Mouse (Mus musculus) gastrocnemius, postnatal 4 days (tissue): ENCODE results near the gene 4931414P19Rik. TPM values are rescaled to one million over a fixed set of nuclear protein-coding genes. Genes with fewer than 3 reads are reported as not detected.
"Not testable (repeated sequence)": the region's sequence is repeated elsewhere in the genome, so short reads cannot be mapped to it uniquely, and the experiment has no call there.

ENCODE experiments used
- DNase-seq, 2 experiments: peaks; one replicate each; pipeline ENCODE4 v3.0.0; 2021 to 2022; ENCODE audit warnings: low spot score in 2 of 2, mixed read lengths in 2 of 2
- total RNA-seq, 2 experiments: library from RNA; stranded (reverse); gene quantifications; 2 replicates each; pipeline ENCODE4 v1.2.3; 2021

Gene 4931414P19Rik
- total RNA-seq, 2 experiments from 2014 or later = 4.3 to 6.8 TPM

- no peak for DNase-seq
Observed at GRCm38 (mm10) chr14:54629797-54630196, 24.0 kb upstream of the 4931414P19Rik start.

- DNase-seq = no peak
Observed at GRCm38 (mm10) chr14:54628103-54628502, 22.3 kb upstream of the 4931414P19Rik start.

- DNase-seq = no peak
Observed at GRCm38 (mm10) chr14:54624976-54625375, 19.2 kb upstream of the 4931414P19Rik start.

GRCm38 (mm10) chr14:54623334-54623733 is 17.5 kb upstream of the 4931414P19Rik start:
- DNase-seq = no peak

- no peak for DNase-seq
Observed at GRCm38 (mm10) chr14:54621133-54621532, 15.3 kb upstream of the 4931414P19Rik start, which contains the start of gene Psmb11. Psmb11 (plus strand) TSS chr14:54621433.

GRCm38 (mm10) chr14:54617897-54618365 is 12.1 kb upstream of the 4931414P19Rik start, which contains the start of gene Psmb5:
Psmb5 (minus strand) TSS chr14:54618022.
- DNase-seq = peak; percentile 70 to 87

GRCm38 (mm10) chr14:54617152-54617896 is 11.5 kb upstream of the 4931414P19Rik start:
- no peak for DNase-seq

GRCm38 (mm10) chr14:54616226-54616825 is 10.5 kb upstream of the 4931414P19Rik start:
- DNase-seq = no peak

- not testable (repeated sequence) for DNase-seq
Observed at GRCm38 (mm10) chr14:54614130-54614529, 8.3 kb upstream of the 4931414P19Rik start.

- DNase-seq = no peak
Observed at GRCm38 (mm10) chr14:54610648-54611047, 4.9 kb upstream of the 4931414P19Rik start.

GRCm38 (mm10) chr14:54609962-54610361 is 4.2 kb upstream of the 4931414P19Rik start:
- no peak for DNase-seq

- no peak for DNase-seq
Observed at GRCm38 (mm10) chr14:54609245-54609644, 3.5 kb upstream of the 4931414P19Rik start.

GRCm38 (mm10) chr14:54607226-54607625 is 1.4 kb upstream of the 4931414P19Rik start:
- DNase-seq = no peak

GRCm38 (mm10) chr14:54603686-54604085 is 2.1 kb downstream of the 4931414P19Rik start:
- no peak for DNase-seq

- DNase-seq = peak; percentile 92 to 96
Observed at GRCm38 (mm10) chr14:54603038-54603654, 2.6 kb downstream of the 4931414P19Rik start.

GRCm38 (mm10) chr14:54602613-54603012 is 3.2 kb downstream of the 4931414P19Rik start:
- DNase-seq = no peak

GRCm38 (mm10) chr14:54601601-54602000 is 4.2 kb downstream of the 4931414P19Rik start:
- DNase-seq = no peak

- no peak for DNase-seq
Observed at GRCm38 (mm10) chr14:54597084-54597483, 8.7 kb downstream of the 4931414P19Rik start.

- DNase-seq = no peak
Observed at GRCm38 (mm10) chr14:54594631-54595414, 11.0 kb downstream of the 4931414P19Rik start.

GRCm38 (mm10) chr14:54594055-54594454 is 11.7 kb downstream of the 4931414P19Rik start:
- DNase-seq = no peak

- no peak for DNase-seq
Observed at GRCm38 (mm10) chr14:54592319-54592934, 13.4 kb downstream of the 4931414P19Rik start.
